Mouse (Mus musculus): Measurements from ENCODE around the gene Tmem179.
A peak's percentile ranks its signal among the peaks of the same experiment; 100 is the strongest.

- no peak for TF ChIP-seq POLR2A (IDR thresholded peaks at IDR 0.05; ENCODE audit: insufficient read length, low read depth)
- peak; percentile 6 for TF ChIP-seq TCF12 (IDR thresholded peaks at IDR 0.05; ENCODE audit: insufficient read depth, poor library complexity, severe bottlenecking)
- no peak for TF ChIP-seq E2F4 (IDR thresholded peaks at IDR 0.05; ENCODE audit: insufficient read depth)
- TF ChIP-seq POLR2AphosphoS2 (IDR thresholded peaks at IDR 0.05; ENCODE audit: insufficient read length, low read depth): no peak
- TF ChIP-seq MYOG (IDR thresholded peaks at IDR 0.05; ENCODE audit: control insufficient read depth in 1 of 3, insufficient read depth in 1 of 3, insufficient read length in 2 of 3, low read depth in 2 of 3): peak; percentile 15 to 95 (median 85)
Measured at GRCm38 (mm10) chr12:112556531-112557060, 40.0 kb upstream of the Tmem179 start.

All from myocyte (in vitro differentiated cells).